Mouse (Mus musculus): ENCODE measurements around the gene Frs2. TPM values are rescaled to one million over a fixed set of nuclear protein-coding genes. Genes with fewer than 3 reads are reported as not detected.

The Frs2 gene
- polyA plus RNA-seq, 1 experiment from 2014 or later: 11.9 TPM

- Histone ChIP-seq H3K9ac (ENCODE audit: low read length) (no peak overlapping the region), H3K9me3 (ENCODE audit: control insufficient read depth, low read length) (no peaks in the 10 kb centered on the region), H3K4me3 (ENCODE audit: low read depth, low read length) (no peak overlapping the region), H3K4me2 (replicated peaks; ENCODE audit: low read depth) (no peak overlapping the region), H3K27me3 (ENCODE audit: control insufficient read depth, insufficient read depth, low read length) (no peaks in the 10 kb centered on the region), H3K36me3 (ENCODE audit: control insufficient read depth, insufficient read depth, low read length) (no peaks in the 10 kb centered on the region), H3K27ac (replicated peaks) (no peak overlapping the region), H3K4me1 (replicated peaks; ENCODE audit: control insufficient read depth, insufficient read depth) (no peaks in the 10 kb centered on the region)
- DNase-seq (ENCODE audit: low spot score): no peak
- 50% methylated on average over 6 of the region's 6 CpGs for WGBS
- ATAC-seq (ENCODE audit: low FRiP score, low TSS enrichment): no peak
- TF ChIP-seq CTCF (IDR thresholded peaks at IDR 0.05; ENCODE audit: low read depth): no peak
Measured at GRCm38 (mm10) chr10:117130037-117130436, 18.3 kb downstream of the Frs2 start.

DNA sequence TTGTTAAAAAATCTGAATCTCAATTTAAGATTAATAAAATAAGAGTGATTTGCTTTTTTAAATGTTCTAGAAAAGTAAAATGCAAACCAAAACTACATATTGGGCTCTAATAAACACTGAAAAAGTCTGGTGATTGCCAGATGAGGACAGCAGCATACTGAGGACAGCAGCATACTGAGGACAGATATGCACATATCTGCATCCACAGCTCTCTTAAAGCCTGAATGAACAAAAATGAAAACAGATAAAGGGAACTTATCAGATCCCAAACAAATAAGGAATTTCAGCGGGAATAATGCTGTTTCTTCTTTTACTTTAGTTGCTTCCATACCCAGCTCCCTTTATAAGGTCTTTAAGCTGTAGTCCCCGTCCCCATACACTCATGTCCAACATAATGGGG, 19.6 kb downstream of the Frs2 start:
- 96% methylated on average over 2 of the region's 2 CpGs for WGBS
- H3K27ac ChIP-seq (replicated peaks): no peak overlapping the region
- no peaks in the 10 kb centered on the region for H3K4me1 ChIP-seq (replicated peaks; ENCODE audit: control insufficient read depth, insufficient read depth)
- no peaks in the 10 kb centered on the region for H3K36me3 ChIP-seq (ENCODE audit: control insufficient read depth, insufficient read depth, low read length)
- H3K4me2 ChIP-seq (replicated peaks; ENCODE audit: low read depth): no peak overlapping the region
- no peak overlapping the region for H3K4me3 ChIP-seq (ENCODE audit: low read depth, low read length)
- ATAC-seq (ENCODE audit: low FRiP score, low TSS enrichment): no peak
- no peaks in the 10 kb centered on the region for H3K9me3 ChIP-seq (ENCODE audit: control insufficient read depth, low read length)
- no peak for DNase-seq (ENCODE audit: low spot score)
- H3K9ac ChIP-seq (ENCODE audit: low read length): no peak overlapping the region
- H3K27me3 ChIP-seq (ENCODE audit: control insufficient read depth, insufficient read depth, low read length): no peaks in the 10 kb centered on the region
- TF ChIP-seq CTCF (IDR thresholded peaks at IDR 0.05; ENCODE audit: low read depth): no peak
- no peak for TF ChIP-seq EP300 (optimal IDR thresholded peaks at IDR 0.05)

DNA sequence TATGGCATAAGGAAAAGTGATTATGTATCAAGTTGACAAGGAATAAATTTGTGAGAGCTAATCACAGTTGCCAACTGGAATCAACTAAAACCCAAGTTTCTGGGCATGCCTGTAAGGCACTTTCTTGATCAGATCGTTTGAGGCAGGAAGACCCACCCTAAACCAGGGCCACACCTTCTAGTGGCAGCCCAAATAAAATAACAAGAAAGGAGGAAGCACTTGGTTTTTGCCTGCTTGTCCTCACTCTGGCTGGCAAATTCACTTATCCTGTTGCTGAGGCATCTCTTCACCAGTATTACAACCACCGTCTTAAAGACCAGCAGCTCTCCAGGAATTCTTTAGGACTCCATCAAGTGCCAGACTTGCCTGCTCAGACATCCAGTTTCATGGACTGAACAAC, 20.9 kb downstream of the Frs2 start:
- ATAC-seq (ENCODE audit: low FRiP score, low TSS enrichment) (no peak), DNase-seq (ENCODE audit: low spot score) (no peak)
- Histone ChIP-seq H3K27ac (replicated peaks) (no peak overlapping the region), H3K9ac (ENCODE audit: low read length) (no peak overlapping the region), H3K4me3 (ENCODE audit: low read depth, low read length) (no peak overlapping the region), H3K4me2 (replicated peaks; ENCODE audit: low read depth) (no peak overlapping the region), H3K9me3 (ENCODE audit: control insufficient read depth, low read length) (no peaks in the 10 kb centered on the region), H3K27me3 (ENCODE audit: control insufficient read depth, insufficient read depth, low read length) (no peaks in the 10 kb centered on the region), H3K36me3 (ENCODE audit: control insufficient read depth, insufficient read depth, low read length) (no peaks in the 10 kb centered on the region), H3K4me1 (replicated peaks; ENCODE audit: control insufficient read depth, insufficient read depth) (no peaks in the 10 kb centered on the region)
- 47% methylated on average over 2 of the region's 2 CpGs for WGBS
- TF ChIP-seq CTCF (IDR thresholded peaks at IDR 0.05; ENCODE audit: low read depth) (no peak), EP300 (optimal IDR thresholded peaks at IDR 0.05) (no peak)

DNA sequence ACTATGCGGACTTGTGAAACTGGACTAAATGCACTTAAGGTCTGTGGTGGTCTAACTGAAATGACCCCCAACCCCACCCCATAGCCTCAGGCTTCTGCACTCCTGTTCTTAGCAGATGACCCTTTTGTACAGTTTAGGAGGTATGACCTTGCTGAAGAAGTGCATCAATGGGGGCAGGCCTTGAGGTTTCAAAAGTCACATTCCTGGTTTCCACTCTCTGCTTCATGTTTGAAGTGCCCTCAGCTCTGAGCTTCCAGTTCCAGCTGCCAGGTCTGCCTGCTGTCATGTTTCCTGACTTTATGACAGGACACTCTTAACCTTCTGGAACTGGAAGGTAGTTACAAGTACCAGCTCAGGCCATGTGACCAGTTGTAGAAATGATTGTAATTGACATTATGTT, 21.6 kb downstream of the Frs2 start:
- Histone ChIP-seq H3K36me3 (ENCODE audit: control insufficient read depth, insufficient read depth, low read length) (no peaks in the 10 kb centered on the region), H3K9ac (ENCODE audit: low read length) (no peak overlapping the region), H3K4me1 (replicated peaks; ENCODE audit: control insufficient read depth, insufficient read depth) (no peaks in the 10 kb centered on the region), H3K27me3 (ENCODE audit: control insufficient read depth, insufficient read depth, low read length) (no peaks in the 10 kb centered on the region), H3K9me3 (ENCODE audit: control insufficient read depth, low read length) (no peaks in the 10 kb centered on the region), H3K4me2 (replicated peaks; ENCODE audit: low read depth) (no peak overlapping the region), H3K4me3 (ENCODE audit: low read depth, low read length) (no peak overlapping the region), H3K27ac (replicated peaks) (no peak overlapping the region)
- TF ChIP-seq CTCF (IDR thresholded peaks at IDR 0.05; ENCODE audit: low read depth) (no peak), EP300 (optimal IDR thresholded peaks at IDR 0.05) (no peak)
- WGBS: 100% methylated on average over 1 of the region's 1 CpGs
- DNase-seq (ENCODE audit: low spot score) (no peak), ATAC-seq (ENCODE audit: low FRiP score, low TSS enrichment) (no peak)

DNA sequence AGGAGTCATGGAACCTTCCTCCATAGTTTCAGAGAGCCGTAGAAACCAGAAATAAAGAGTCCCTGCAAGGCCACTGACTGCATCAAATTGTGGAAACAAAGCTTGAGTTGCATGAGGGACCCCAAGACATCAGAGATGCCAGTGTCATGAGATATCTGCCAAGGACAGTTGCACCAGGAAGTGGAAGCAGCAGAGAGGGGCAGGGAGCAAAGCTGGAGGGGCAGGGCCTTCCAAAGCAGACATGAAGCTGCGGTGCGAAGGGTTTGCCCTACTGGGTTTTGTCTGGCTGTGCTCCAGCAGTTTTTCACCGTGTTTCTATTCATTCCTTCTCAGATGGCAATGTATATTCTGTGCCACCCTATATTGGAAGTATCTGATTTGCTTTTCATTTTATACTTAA, 22.1 kb downstream of the Frs2 start:
- H3K27me3 ChIP-seq (ENCODE audit: control insufficient read depth, insufficient read depth, low read length): no peaks in the 10 kb centered on the region
- H3K9me3 ChIP-seq (ENCODE audit: control insufficient read depth, low read length): no peaks in the 10 kb centered on the region
- H3K36me3 ChIP-seq (ENCODE audit: control insufficient read depth, insufficient read depth, low read length): no peaks in the 10 kb centered on the region
- ATAC-seq (ENCODE audit: low FRiP score, low TSS enrichment) (no peak), DNase-seq (ENCODE audit: low spot score) (no peak)
- 60% methylated on average over 4 of the region's 4 CpGs for WGBS
- no peak overlapping the region for H3K9ac ChIP-seq (ENCODE audit: low read length)
- TF ChIP-seq EP300 (optimal IDR thresholded peaks at IDR 0.05) (no peak), CTCF (IDR thresholded peaks at IDR 0.05; ENCODE audit: low read depth) (no peak)
- no peak overlapping the region for H3K4me3 ChIP-seq (ENCODE audit: low read depth, low read length)
- no peak overlapping the region for H3K27ac ChIP-seq (replicated peaks)
- no peaks in the 10 kb centered on the region for H3K4me1 ChIP-seq (replicated peaks; ENCODE audit: control insufficient read depth, insufficient read depth)
- H3K4me2 ChIP-seq (replicated peaks; ENCODE audit: low read depth): no peak overlapping the region

GRCm38 (mm10) chr10:117121448-117121847, 26.9 kb downstream of the Frs2 start:
- Histone ChIP-seq H3K27me3 (ENCODE audit: control insufficient read depth, insufficient read depth, low read length) (no peaks in the 10 kb centered on the region), H3K27ac (replicated peaks) (no peak overlapping the region), H3K4me2 (replicated peaks; ENCODE audit: low read depth) (no peak overlapping the region), H3K9me3 (ENCODE audit: control insufficient read depth, low read length) (no peaks in the 10 kb centered on the region), H3K9ac (ENCODE audit: low read length) (no peak overlapping the region), H3K4me1 (replicated peaks; ENCODE audit: control insufficient read depth, insufficient read depth) (no peaks in the 10 kb centered on the region), H3K4me3 (ENCODE audit: low read depth, low read length) (no peak overlapping the region), H3K36me3 (ENCODE audit: control insufficient read depth, insufficient read depth, low read length) (no peaks in the 10 kb centered on the region)
- ATAC-seq (ENCODE audit: low FRiP score, low TSS enrichment) (no peak), DNase-seq (ENCODE audit: low spot score) (no peak)
- TF ChIP-seq EP300 (optimal IDR thresholded peaks at IDR 0.05) (no peak), CTCF (IDR thresholded peaks at IDR 0.05; ENCODE audit: low read depth) (no peak)
- WGBS: 68% methylated on average over 3 of the region's 3 CpGs
